Mouse (Mus musculus) B cell, adult 62 days (primary cell): ENCODE data around the gene Gm21962. TPM values are rescaled to one million over a fixed set of nuclear protein-coding genes. Genes with fewer than 3 reads are reported as not detected.

Source experiments
- total RNA-seq: library from RNA; stranded (reverse); gene quantifications from 4 replicates; pipeline ENCODE4 v1.2.4, GENCODE M21; 2023

Gene Gm21962
- not detected in 4 replicates for total RNA-seq

GRCm38 (mm10) chr3:137671224-137671623 lies at the start of gene Gm21962:
TSS of gene Gm21962 (plus strand) at chr3:137671524.

Other genes starting within 250 kb of the Gm21962 start
- not detected in 4 replicates for gene Ddit4l, start 49.9 kb upstream of the Gm21962 start, total RNA-seq
- 84.2 to 110 TPM (median 97.5 TPM) in 4 replicates for gene H2afz, start 193.0 kb downstream of the Gm21962 start, total RNA-seq
- gene Dnajb14, start 196.2 kb downstream of the Gm21962 start, total RNA-seq = 2.8 to 5.8 TPM (median 3.6 TPM) in 4 replicates
- 61.5 to 73.0 TPM (median 70.7 TPM) in 4 replicates for gene Lamtor3, start 247.0 kb downstream of the Gm21962 start, total RNA-seq